Mouse (Mus musculus): Measurements from ENCODE around the gene Igf2r.

DNA sequence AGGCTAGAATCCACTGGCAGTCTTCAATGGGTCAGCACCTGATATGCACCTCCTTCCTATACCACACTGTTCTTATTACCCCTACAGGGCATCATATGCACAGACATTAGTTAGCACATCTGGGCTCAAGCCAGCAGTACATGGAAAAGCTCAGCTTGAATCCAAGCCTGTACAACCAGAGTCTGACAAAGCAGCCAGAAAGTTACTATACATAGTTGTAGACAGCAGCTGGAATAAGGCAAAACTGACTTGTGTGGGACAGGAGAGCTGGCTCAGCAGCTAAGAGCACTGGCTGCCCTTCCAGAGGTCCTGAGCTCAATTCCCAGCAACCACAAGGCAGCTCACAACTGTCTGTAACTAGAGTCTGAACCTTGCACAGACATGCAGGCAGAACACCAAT, 57.3 kb downstream of the Igf2r start:
- TF ChIP-seq CTCF (conservative IDR thresholded peaks at IDR 0.05; ENCODE audit: insufficient read depth, insufficient read length, low read depth, low read length) (no peak), POLR2A (IDR thresholded peaks at IDR 0.05; ENCODE audit: low read depth, low read length) (no peak)
